Mouse (Mus musculus): ENCODE results near the gene Map4k3. TPM values are rescaled to one million over a fixed set of nuclear protein-coding genes. Genes with fewer than 3 reads are reported as not detected.

The Map4k3 gene
- total and polyA plus RNA-seq, 2 experiments: 5.6 to 23.6 TPM

- peaks cover 15% of the 10 kb centered on the region for H3K4me1 ChIP-seq (ENCODE audit: control insufficient read depth, insufficient read depth, low read length)
- peak; percentile 79 for DNase-seq (ENCODE audit: extremely low read depth, low read depth, low spot score)
- H3K9ac ChIP-seq (ENCODE audit: low read depth, low read length): no peak overlapping the region
- no peaks in the 10 kb centered on the region for H3K36me3 ChIP-seq (ENCODE audit: control insufficient read depth, insufficient read depth, low read length)
- no peak overlapping the region for H3K4me3 ChIP-seq (ENCODE audit: insufficient read depth, low read depth, low read length)
- WGBS: 38% methylated on average over 5 of the region's 5 CpGs
- no peak overlapping the region for H3K27ac ChIP-seq (replicated peaks; ENCODE audit: insufficient read depth, low read depth, low read length)
- no peaks in the 10 kb centered on the region for H3K27me3 ChIP-seq (ENCODE audit: control insufficient read depth, insufficient read depth, low read length)
- H3K79me2 ChIP-seq (ENCODE audit: control insufficient read depth, insufficient read depth, low read length): peaks cover 43% of the 10 kb centered on the region
- TF ChIP-seq POLR2A (IDR thresholded peaks at IDR 0.05; ENCODE audit: extremely low read depth, insufficient read depth, low read length) (no peak), CTCF (IDR thresholded peaks at IDR 0.05; ENCODE audit: low read depth, low read length) (no peak)
Measured at GRCm38 (mm10) chr17:80713588-80713987, 14.7 kb downstream of the Map4k3 start.

GRCm38 (mm10) chr17:80709921-80710838 lies 18.1 kb downstream of the Map4k3 start:
- H3K36me3 ChIP-seq (ENCODE audit: control insufficient read depth, insufficient read depth, low read length): no peaks in the 10 kb centered on the region
- 44% methylated on average over 24 of the region's 24 CpGs for WGBS
- H3K27me3 ChIP-seq (ENCODE audit: control insufficient read depth, insufficient read depth, low read length): no peaks in the 10 kb centered on the region
- peaks cover 37% of the 10 kb centered on the region for H3K79me2 ChIP-seq (ENCODE audit: control insufficient read depth, insufficient read depth, low read length)
- H3K4me3 ChIP-seq (ENCODE audit: insufficient read depth, low read depth, low read length): no peak overlapping the region
- H3K4me1 ChIP-seq (ENCODE audit: control insufficient read depth, insufficient read depth, low read length): peaks cover 20% of the 10 kb centered on the region
- DNase-seq (ENCODE audit: extremely low read depth, low read depth, low spot score): no peak
- no peak overlapping the region for H3K9ac ChIP-seq (ENCODE audit: low read depth, low read length)
- H3K27ac ChIP-seq (replicated peaks; ENCODE audit: insufficient read depth, low read depth, low read length): no peak overlapping the region
- TF ChIP-seq POLR2A (IDR thresholded peaks at IDR 0.05; ENCODE audit: extremely low read depth, insufficient read depth, low read length) (no peak), CTCF (IDR thresholded peaks at IDR 0.05; ENCODE audit: low read depth, low read length) (no peak)

- H3K27ac ChIP-seq (replicated peaks; ENCODE audit: insufficient read depth, low read depth, low read length): no peak overlapping the region
- TF ChIP-seq POLR2A (IDR thresholded peaks at IDR 0.05; ENCODE audit: extremely low read depth, insufficient read depth, low read length) (no peak), CTCF (IDR thresholded peaks at IDR 0.05; ENCODE audit: low read depth, low read length) (no peak)
- peaks cover 44% of the 10 kb centered on the region for H3K79me2 ChIP-seq (ENCODE audit: control insufficient read depth, insufficient read depth, low read length)
- no peak overlapping the region for H3K9ac ChIP-seq (ENCODE audit: low read depth, low read length)
- H3K27me3 ChIP-seq (ENCODE audit: control insufficient read depth, insufficient read depth, low read length): no peaks in the 10 kb centered on the region
- H3K36me3 ChIP-seq (ENCODE audit: control insufficient read depth, insufficient read depth, low read length): no peaks in the 10 kb centered on the region
- H3K4me1 ChIP-seq (ENCODE audit: control insufficient read depth, insufficient read depth, low read length): peaks cover 17% of the 10 kb centered on the region
- H3K4me3 ChIP-seq (ENCODE audit: insufficient read depth, low read depth, low read length): no peak overlapping the region
- WGBS: 69% methylated on average over 6 of the region's 6 CpGs
- DNase-seq (ENCODE audit: extremely low read depth, low read depth, low spot score): no peak
Measured at GRCm38 (mm10) chr17:80708803-80709202, 19.5 kb downstream of the Map4k3 start.

- Histone ChIP-seq H3K27ac (replicated peaks; ENCODE audit: insufficient read depth, low read depth, low read length) (no peak overlapping the region), H3K9ac (ENCODE audit: low read depth, low read length) (no peak overlapping the region), H3K4me3 (ENCODE audit: insufficient read depth, low read depth, low read length) (no peak overlapping the region), H3K4me1 (ENCODE audit: control insufficient read depth, insufficient read depth, low read length) (peaks cover 17% of the 10 kb centered on the region), H3K27me3 (ENCODE audit: control insufficient read depth, insufficient read depth, low read length) (no peaks in the 10 kb centered on the region), H3K79me2 (ENCODE audit: control insufficient read depth, insufficient read depth, low read length) (peaks cover 45% of the 10 kb centered on the region), H3K36me3 (ENCODE audit: control insufficient read depth, insufficient read depth, low read length) (no peaks in the 10 kb centered on the region)
- no peak for TF ChIP-seq CTCF (IDR thresholded peaks at IDR 0.05; ENCODE audit: low read depth, low read length)
- no peak for TF ChIP-seq POLR2A (IDR thresholded peaks at IDR 0.05; ENCODE audit: extremely low read depth, insufficient read depth, low read length)
- WGBS: 37% methylated on average over 4 of the region's 4 CpGs
- no peak for DNase-seq (ENCODE audit: extremely low read depth, low read depth, low spot score)
Measured at GRCm38 (mm10) chr17:80707176-80707575, 21.1 kb downstream of the Map4k3 start.

- 67% methylated on average over 6 of the region's 6 CpGs for WGBS
Measured at GRCm38 (mm10) chr17:80706608-80707007, 21.7 kb downstream of the Map4k3 start.

GRCm38 (mm10) chr17:80701687-80702086 lies 26.6 kb downstream of the Map4k3 start:
- Histone ChIP-seq H3K9ac (ENCODE audit: low read depth, low read length) (no peak overlapping the region), H3K27me3 (ENCODE audit: control insufficient read depth, insufficient read depth, low read length) (no peaks in the 10 kb centered on the region), H3K4me3 (ENCODE audit: insufficient read depth, low read depth, low read length) (no peak overlapping the region), H3K4me1 (ENCODE audit: control insufficient read depth, insufficient read depth, low read length) (peaks cover 14% of the 10 kb centered on the region), H3K27ac (replicated peaks; ENCODE audit: insufficient read depth, low read depth, low read length) (no peak overlapping the region), H3K36me3 (ENCODE audit: control insufficient read depth, insufficient read depth, low read length) (no peaks in the 10 kb centered on the region), H3K79me2 (ENCODE audit: control insufficient read depth, insufficient read depth, low read length) (peaks cover 35% of the 10 kb centered on the region)
- no peak for TF ChIP-seq CTCF (IDR thresholded peaks at IDR 0.05; ENCODE audit: low read depth, low read length)
- no peak for TF ChIP-seq POLR2A (IDR thresholded peaks at IDR 0.05; ENCODE audit: extremely low read depth, insufficient read depth, low read length)
- WGBS: 74% methylated on average over 5 of the region's 5 CpGs
- DNase-seq (ENCODE audit: extremely low read depth, low read depth, low spot score): no peak

More at GRCm38 (mm10) chr17:80706608-80707007, 21.7 kb downstream of the Map4k3 start:
- Histone ChIP-seq H3K79me2 (ENCODE audit: control insufficient read depth, insufficient read depth, low read length) (peaks cover 47% of the 10 kb centered on the region), H3K27me3 (ENCODE audit: control insufficient read depth, insufficient read depth, low read length) (no peaks in the 10 kb centered on the region), H3K4me3 (ENCODE audit: insufficient read depth, low read depth, low read length) (no peak overlapping the region), H3K27ac (replicated peaks; ENCODE audit: insufficient read depth, low read depth, low read length) (no peak overlapping the region), H3K36me3 (ENCODE audit: control insufficient read depth, insufficient read depth, low read length) (no peaks in the 10 kb centered on the region), H3K9ac (ENCODE audit: low read depth, low read length) (no peak overlapping the region), H3K4me1 (ENCODE audit: control insufficient read depth, insufficient read depth, low read length) (peaks cover 14% of the 10 kb centered on the region)
- DNase-seq (ENCODE audit: extremely low read depth, low read depth, low spot score): no peak
- TF ChIP-seq CTCF (IDR thresholded peaks at IDR 0.05; ENCODE audit: low read depth, low read length) (no peak), POLR2A (IDR thresholded peaks at IDR 0.05; ENCODE audit: extremely low read depth, insufficient read depth, low read length) (no peak)

Measured in liver, adult 2 months (tissue).